Mouse (Mus musculus) spleen, adult 2 months (tissue): ENCODE data around the gene Sertad2. TPM values are rescaled to one million over a fixed set of nuclear protein-coding genes. Genes with fewer than 3 reads are reported as not detected.

Experiments used
- DNase-seq, 2 experiments: peaks; one replicate each; pipeline versions ENCODE4 v3.0.0 to v3.0.0-alpha.2; 2012 to 2021; ENCODE audit warnings: low spot score in 2 of 2, low read depth in 1 of 2
- H3K27ac ChIP-seq: fragments of 200-500 bp; 2 replicates; pipeline ENCODE4 v1.5.1; 2012; ENCODE audit warnings: low read length, inconsistent platforms; ENCODE audit not compliant: insufficient read depth
- H3K27me3 ChIP-seq: fragments of 200-500 bp; 2 replicates; pipeline ENCODE4 v1.6.1; 2012; ENCODE audit warnings: mild to moderate bottlenecking, moderate library complexity, low read length, inconsistent platforms; ENCODE audit not compliant: control insufficient read depth, insufficient read depth
- H3K36me3 ChIP-seq: fragments of 200-500 bp; 2 replicates; pipeline ENCODE4 v1.6.1; 2012; ENCODE audit warnings: mild to moderate bottlenecking, low read length, inconsistent platforms; ENCODE audit not compliant: control insufficient read depth, insufficient read depth
- H3K4me1 ChIP-seq: fragments of 200-500 bp; 2 replicates; pipeline ENCODE4 v1.6.1; 2011; ENCODE audit warnings: inconsistent platforms; ENCODE audit not compliant: control insufficient read depth, insufficient read depth, insufficient read length
- H3K4me3 ChIP-seq: fragments of 200-500 bp; 2 replicates; pipeline ENCODE4 v1.5.1; 2011; ENCODE audit warnings: mild to moderate bottlenecking, inconsistent platforms; ENCODE audit not compliant: insufficient read depth, insufficient read length; ENCODE audit errors: extremely low read depth
- CTCF ChIP-seq: fragments of 200-500 bp; IDR thresholded peaks from 2 replicates; pipeline ENCODE4 v1.5.1; 2011; ENCODE audit warnings: mild to moderate bottlenecking, inconsistent platforms; ENCODE audit not compliant: insufficient read depth, insufficient read length, insufficient replicate concordance; ENCODE audit errors: extremely low read depth
- POLR2A ChIP-seq: fragments of 200-500 bp; IDR thresholded peaks from 2 replicates; pipeline ENCODE4 v1.6.1; 2011; ENCODE audit warnings: low read depth, low read length, inconsistent platforms
- WGBS: fragments of 180-500 bp; shearing (Covaris S2); methylation state at CpG from one replicate; pipeline ENCODE4 v1.1.7; 2018; 5-methylcytosine and 5-hydroxymethylcytosine counted together
- polyA plus RNA-seq: library from polyadenylated mRNA; depleted of rRNA; stranded (reverse); fragments of >200 nt; gene quantifications from 2 replicates; pipeline ENCODE4 v1.2.3, GENCODE M21; 2012

Gene Sertad2
- polyA plus RNA-seq, 1 experiment = 22.3 TPM

- peak; percentile 21 to 52 for DNase-seq
- Histone ChIP-seq H3K4me3 (no peak overlapping the region), H3K27me3 (no peaks in the 10 kb centered on the region), H3K27ac (no peak overlapping the region), H3K4me1 (no peaks in the 10 kb centered on the region), H3K36me3 (no peaks in the 10 kb centered on the region)
- TF ChIP-seq CTCF (peak; percentile 77; the same call in 1 of the 2 replicates), POLR2A (no peak)
- WGBS = 35% methylated on average over 4 of the region's 4 CpGs
Observed at GRCm38 (mm10) chr11:20661652-20662051, 118.6 kb downstream of the Sertad2 start.

GRCm38 (mm10) chr11:20662811-20663210, 119.8 kb downstream of the Sertad2 start:
- H3K27ac ChIP-seq = no peak overlapping the region
- no peaks in the 10 kb centered on the region for H3K4me1 ChIP-seq
- WGBS = 87% methylated on average over 7 of the region's 7 CpGs
- H3K27me3 ChIP-seq = no peaks in the 10 kb centered on the region
- no peak overlapping the region for H3K4me3 ChIP-seq
- H3K36me3 ChIP-seq = no peaks in the 10 kb centered on the region
- DNase-seq = no peak
- no peak for TF ChIP-seq POLR2A
- no peak for TF ChIP-seq CTCF

- no peaks in the 10 kb centered on the region for H3K36me3 ChIP-seq
- no peak overlapping the region for H3K27ac ChIP-seq
- WGBS = 94% methylated on average over 5 of the region's 5 CpGs
- no peak for DNase-seq
- H3K4me1 ChIP-seq = no peaks in the 10 kb centered on the region
- no peak overlapping the region for H3K4me3 ChIP-seq
- no peaks in the 10 kb centered on the region for H3K27me3 ChIP-seq
- TF ChIP-seq POLR2A (no peak), CTCF (no peak)
Observed at GRCm38 (mm10) chr11:20663580-20664198, 120.6 kb downstream of the Sertad2 start.

- TF ChIP-seq CTCF = no peak
- no peak for TF ChIP-seq POLR2A
- Histone ChIP-seq H3K27ac (no peak overlapping the region), H3K27me3 (no peaks in the 10 kb centered on the region), H3K4me1 (no peaks in the 10 kb centered on the region), H3K36me3 (no peaks in the 10 kb centered on the region), H3K4me3 (no peak overlapping the region)
- no peak for DNase-seq
- 92% methylated on average over 9 of the region's 9 CpGs for WGBS
Observed at GRCm38 (mm10) chr11:20664878-20665277, 121.8 kb downstream of the Sertad2 start.

GRCm38 (mm10) chr11:20671789-20672392, 128.8 kb downstream of the Sertad2 start:
- no peaks in the 10 kb centered on the region for H3K27me3 ChIP-seq
- WGBS = 54% methylated on average over 6 of the region's 6 CpGs
- DNase-seq = no peak
- no peaks in the 10 kb centered on the region for H3K36me3 ChIP-seq
- H3K4me3 ChIP-seq = no peak overlapping the region
- H3K27ac ChIP-seq = no peak overlapping the region
- no peaks in the 10 kb centered on the region for H3K4me1 ChIP-seq
- TF ChIP-seq POLR2A (no peak), CTCF (no peak)

GRCm38 (mm10) chr11:20672513-20672912, 129.5 kb downstream of the Sertad2 start:
- DNase-seq = no peak
- TF ChIP-seq POLR2A (no peak), CTCF (no peak)

GRCm38 (mm10) chr11:20679396-20679795, 136.3 kb downstream of the Sertad2 start:
- no peak overlapping the region for H3K27ac ChIP-seq
- TF ChIP-seq CTCF (no peak), POLR2A (no peak)
- no peak for DNase-seq
- H3K4me3 ChIP-seq = no peak overlapping the region
- H3K36me3 ChIP-seq = peaks cover under 1% of the 10 kb centered on the region; the same call in 1 of the 2 replicates
- 89% methylated on average over 2 of the region's 2 CpGs for WGBS
- H3K27me3 ChIP-seq = no peaks in the 10 kb centered on the region
- H3K4me1 ChIP-seq = no peaks in the 10 kb centered on the region

More at GRCm38 (mm10) chr11:20672513-20672912, 129.5 kb downstream of the Sertad2 start:
- H3K4me1 ChIP-seq = no peaks in the 10 kb centered on the region
- H3K36me3 ChIP-seq = no peaks in the 10 kb centered on the region
- no peak overlapping the region for H3K27ac ChIP-seq
- 66% methylated on average over 6 of the region's 6 CpGs for WGBS
- no peak overlapping the region for H3K4me3 ChIP-seq
- no peaks in the 10 kb centered on the region for H3K27me3 ChIP-seq
